Mouse (Mus musculus) lung, adult 2 months (tissue): ENCODE measurements around the gene Arid1b. TPM values are rescaled to one million over a fixed set of nuclear protein-coding genes. Genes with fewer than 3 reads are reported as not detected.
A peak's percentile ranks its signal among the peaks of the same experiment; 100 is the strongest.

Experiments used
- DNase-seq: peaks from one replicate; pipeline ENCODE4 v3.0.0; 2022
- H3K4me1 ChIP-seq: fragments of 200-500 bp; 2 replicates; pipeline ENCODE4 v1.6.1; 2011; ENCODE audit warnings: low read length; ENCODE audit not compliant: control insufficient read depth, insufficient read depth
- H3K4me3 ChIP-seq: fragments of 200-500 bp; replicated peaks from 2 replicates; pipeline ENCODE3; 2011; ENCODE audit warnings: low read depth, mild to moderate bottlenecking, control low read depth, low read length; ENCODE audit errors: extremely low read depth
- CTCF ChIP-seq: fragments of 200-500 bp; IDR thresholded peaks from 2 replicates; pipeline ENCODE4 v1.5.1; 2011; ENCODE audit warnings: mild to moderate bottlenecking, low read length, control low read depth; ENCODE audit not compliant: insufficient read depth
- POLR2A ChIP-seq: fragments of 200-500 bp; IDR thresholded peaks from 2 replicates; pipeline ENCODE4 v1.6.1; 2011; ENCODE audit warnings: low read depth, mild to moderate bottlenecking, control low read depth, low read length, borderline replicate concordance; ENCODE audit errors: extremely low read depth
- WGBS: fragments of 180-500 bp; shearing (Covaris S2); methylation state at CpG from one replicate; pipeline ENCODE4 v1.1.7; 2018; 5-methylcytosine and 5-hydroxymethylcytosine counted together
- polyA plus RNA-seq: library from polyadenylated mRNA; depleted of rRNA; stranded (reverse); fragments of >200 nt; gene quantifications from 2 replicates; pipeline ENCODE4 v1.2.3, GENCODE M21; 2012; rRNA removed

The Arid1b gene
- 60.1 and 60.4 TPM in 2 replicates for polyA plus RNA-seq

- WGBS: under 1% methylated on average over 53 of the region's 58 CpGs
- H3K4me1 ChIP-seq: peaks cover 4% of the 10 kb centered on the region; the same call in 1 of the 2 replicates
- peak; percentile 78 for DNase-seq
- peak within 1 kb of the TSS; percentile 87 for H3K4me3 ChIP-seq
- TF ChIP-seq CTCF: no peak
- TF ChIP-seq POLR2A: peak; percentile 65; the same call in 1 of the 2 replicates
Observed at GRCm38 (mm10) chr17:4993840-4994503, at the start of gene Arid1b. TSS of gene Arid1b (plus strand) at chr17:4994332.

- Histone ChIP-seq H3K4me1 (peaks cover 14% of the 10 kb centered on the region), H3K4me3 (no peak overlapping the region)
- peak; percentile 20 for DNase-seq
- TF ChIP-seq POLR2A: no peak
- TF ChIP-seq CTCF: no peak
- WGBS: 68% methylated on average over 6 of the region's 6 CpGs
Observed at GRCm38 (mm10) chr17:4945311-4945751, 48.8 kb upstream of the Arid1b start.

DNA sequence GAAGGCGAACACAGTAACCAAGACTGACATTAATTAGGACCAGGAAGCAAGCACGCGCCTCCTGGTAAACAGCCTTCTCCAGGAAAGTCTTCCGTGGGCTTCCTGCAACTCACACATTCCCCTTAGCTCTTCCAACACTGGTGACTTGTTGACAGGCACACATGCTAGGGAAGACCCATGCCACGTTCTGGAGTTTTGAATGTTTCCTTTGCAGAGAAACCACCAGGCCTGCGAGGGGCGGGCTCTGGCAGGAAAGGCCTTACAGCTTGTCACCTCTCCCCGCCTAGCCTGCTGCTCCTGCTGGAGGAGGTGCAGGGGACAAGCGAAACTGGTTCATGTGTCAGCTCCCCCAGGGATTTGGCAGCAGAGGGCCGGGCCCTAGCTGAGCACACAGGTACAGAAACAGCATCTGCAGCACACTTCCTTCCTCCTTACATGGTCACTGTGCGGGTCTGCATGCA, 48.2 kb upstream of the Arid1b start:
- TF ChIP-seq CTCF (no peak), POLR2A (peak; percentile 28; the same call in 1 of the 2 replicates)
- peaks cover 14% of the 10 kb centered on the region for H3K4me1 ChIP-seq
- H3K4me3 ChIP-seq: peak overlapping the region; percentile 8
- peak; percentile 61 for DNase-seq
- 13% methylated on average over 11 of the region's 11 CpGs for WGBS

DNA sequence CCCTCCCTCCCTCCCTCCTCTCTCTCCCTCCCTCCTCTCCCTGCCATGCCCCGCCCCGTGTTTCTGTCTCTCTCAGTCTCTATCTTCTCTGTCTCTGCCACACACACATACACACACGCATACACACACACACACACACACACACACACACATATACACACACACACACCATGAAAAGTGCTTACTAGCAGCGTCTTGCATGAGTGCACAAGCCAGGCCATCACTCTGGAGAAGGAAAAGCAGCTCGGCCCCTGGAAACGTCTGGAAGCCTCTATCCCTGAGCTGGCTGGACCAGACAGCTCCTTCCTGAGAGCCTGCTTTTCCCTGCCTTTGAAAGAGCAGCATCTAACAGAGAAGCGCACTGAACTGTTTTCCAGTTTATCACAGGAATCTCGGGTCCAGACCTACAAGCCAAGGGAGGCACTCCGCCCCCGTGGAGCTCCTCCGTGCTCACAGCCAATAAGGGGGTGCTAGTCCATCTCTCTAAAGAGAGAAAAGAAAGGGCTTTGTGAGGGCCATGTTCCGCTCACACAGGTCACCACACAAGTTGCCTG, 47.6 kb upstream of the Arid1b start:
- WGBS: 18% methylated on average over 11 of the region's 12 CpGs
- peak; percentile 35 for DNase-seq
- peak overlapping the region; percentile 17 for H3K4me3 ChIP-seq
- peaks cover 14% of the 10 kb centered on the region for H3K4me1 ChIP-seq
- no peak for TF ChIP-seq POLR2A
- TF ChIP-seq CTCF: no peak

DNA sequence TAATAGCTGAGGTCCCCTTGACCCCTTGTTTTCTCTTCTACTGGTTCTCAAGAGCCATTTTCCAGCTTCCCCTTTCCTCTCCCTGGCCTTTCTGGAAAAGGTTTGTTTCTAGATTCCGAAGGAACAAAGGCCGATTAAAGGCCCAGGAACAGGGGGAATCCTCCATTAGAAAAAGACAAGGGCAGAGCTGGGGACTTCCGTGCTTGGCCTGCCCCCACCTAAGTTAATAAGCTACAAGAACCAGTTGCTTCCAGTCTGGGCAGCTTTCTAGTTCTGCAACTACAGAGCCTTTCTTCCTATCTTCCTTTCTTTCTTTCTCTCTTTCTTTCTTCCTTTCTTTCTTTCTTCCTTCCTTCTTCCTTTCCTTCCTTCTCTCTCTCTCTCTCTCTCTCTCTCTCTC, 47.1 kb upstream of the Arid1b start:
- no peak for TF ChIP-seq CTCF
- no peak for TF ChIP-seq POLR2A
- no peak for DNase-seq
- WGBS: 46% methylated on average over 3 of the region's 3 CpGs
- Histone ChIP-seq H3K4me3 (no peak overlapping the region), H3K4me1 (peaks cover 14% of the 10 kb centered on the region)

GRCm38 (mm10) chr17:4947439-4947838, 46.7 kb upstream of the Arid1b start:
- H3K4me1 ChIP-seq: peaks cover 14% of the 10 kb centered on the region
- TF ChIP-seq POLR2A (no peak), CTCF (no peak)
- DNase-seq: no peak
- H3K4me3 ChIP-seq: no peak overlapping the region
- 50% methylated on average over 2 of the region's 2 CpGs for WGBS

DNA sequence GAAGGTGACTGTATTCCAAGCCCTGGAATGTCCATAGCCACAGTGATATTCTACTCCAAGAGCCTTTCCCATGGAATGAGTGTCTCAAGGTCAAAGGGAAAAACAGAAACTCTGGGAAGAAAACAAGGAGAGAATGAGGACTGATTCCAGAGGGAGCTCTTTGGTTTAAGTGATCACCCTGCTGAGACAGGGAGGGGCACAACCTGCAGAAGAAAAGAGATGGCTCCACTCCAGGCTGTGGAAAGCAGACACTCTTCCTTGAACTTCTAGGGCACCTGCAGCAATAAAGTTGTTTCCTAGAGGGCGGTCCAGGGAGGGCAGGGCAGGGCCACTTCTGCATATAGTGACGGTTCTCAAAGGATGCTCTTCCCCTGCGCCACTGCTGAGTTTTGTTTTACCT, 45.6 kb upstream of the Arid1b start:
- H3K4me1 ChIP-seq: peaks cover 14% of the 10 kb centered on the region
- DNase-seq: no peak

DNA sequence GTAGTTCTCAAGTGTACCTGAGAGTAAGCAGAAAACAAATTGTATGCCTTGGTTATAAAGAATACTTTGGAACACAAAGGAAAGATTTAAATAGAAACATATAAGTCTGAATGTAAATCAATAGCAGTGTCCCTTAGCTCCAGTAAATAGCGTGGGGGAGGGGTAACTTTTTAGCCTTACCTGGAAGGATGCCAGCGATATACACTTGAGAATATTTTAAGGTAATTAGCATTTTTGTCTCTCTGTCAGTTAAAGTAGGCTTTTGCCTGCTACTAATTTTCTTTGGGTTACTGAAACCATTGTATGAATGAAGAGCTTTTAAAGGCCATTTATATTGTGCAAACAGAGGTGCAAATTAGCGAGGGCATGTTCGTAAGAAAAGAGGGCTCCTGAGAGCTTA, 39.7 kb upstream of the Arid1b start:
- WGBS: 73% methylated on average over 4 of the region's 4 CpGs
- DNase-seq: no peak
- no peak for TF ChIP-seq CTCF
- no peak for TF ChIP-seq POLR2A
- H3K4me1 ChIP-seq: peaks cover under 1% of the 10 kb centered on the region; the same call in 1 of the 2 replicates
- H3K4me3 ChIP-seq: no peak overlapping the region

More for the DNA sequence above, 45.6 kb upstream of the Arid1b start:
- no peak overlapping the region for H3K4me3 ChIP-seq
- WGBS: 58% methylated on average over 3 of the region's 3 CpGs
- TF ChIP-seq CTCF (no peak), POLR2A (no peak)

DNA sequence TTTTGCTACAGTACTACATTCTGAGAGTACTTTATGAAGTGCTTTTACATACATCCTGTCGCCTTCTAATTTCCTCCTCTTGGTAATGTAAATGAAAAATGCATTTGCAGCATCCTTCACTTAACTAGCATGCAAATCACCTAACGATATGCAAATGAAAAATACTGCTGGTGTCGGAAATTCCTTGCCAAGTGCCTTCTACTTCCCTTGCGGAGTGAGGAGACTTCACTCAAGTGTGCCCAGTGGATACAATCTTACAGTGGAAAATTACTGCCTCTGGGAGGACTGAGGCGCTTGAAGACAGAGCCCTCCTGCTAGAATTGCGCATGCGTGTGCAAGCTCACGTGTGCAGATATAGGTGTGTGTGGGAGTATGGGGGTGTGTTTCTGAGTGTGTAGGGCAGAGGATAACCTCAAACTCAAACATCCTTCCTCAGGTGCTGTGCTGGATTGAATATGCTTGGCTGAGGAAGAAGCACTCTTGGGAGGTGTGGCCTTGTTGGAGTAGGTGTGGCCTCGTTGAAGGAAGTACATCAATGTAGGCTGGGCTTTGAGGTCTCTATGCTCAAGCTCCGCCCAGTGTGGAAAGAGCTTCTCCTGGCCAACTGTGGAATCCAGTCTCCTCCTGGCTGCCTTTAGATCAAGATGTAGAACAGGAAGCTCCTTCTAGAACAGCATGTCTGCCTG, 29.8 kb upstream of the Arid1b start:
- TF ChIP-seq CTCF (no peak), POLR2A (no peak)
- H3K4me3 ChIP-seq: no peak overlapping the region
- 77% methylated on average over 10 of the region's 10 CpGs for WGBS
- no peak for DNase-seq
- H3K4me1 ChIP-seq: no peaks in the 10 kb centered on the region

- WGBS: 67% methylated on average over 4 of the region's 4 CpGs
- no peak overlapping the region for H3K4me3 ChIP-seq
- no peaks in the 10 kb centered on the region for H3K4me1 ChIP-seq
- no peak for DNase-seq
- TF ChIP-seq CTCF (no peak), POLR2A (no peak)
Observed at GRCm38 (mm10) chr17:4967201-4967600, 26.9 kb upstream of the Arid1b start.
